Mouse (Mus musculus) liver (tissue): ENCODE data around the gene Ube2q2.
"Not testable (repeated sequence)": the region's sequence is repeated elsewhere in the genome, so short reads cannot be mapped to it uniquely, and the experiment has no call there.

Experiments
- DNase-seq: peaks from one replicate; pipeline ENCODE4 v3.0.0-alpha.2; 2020; ENCODE audit warnings: mixed read lengths

The Ube2q2 gene

GRCm38 (mm10) chr9:55148854-55149498 is at the start of gene Ube2q2:
Gene Ube2q2 (plus strand): TSS chr9:55148854.
- peak; percentile 85 for DNase-seq

GRCm38 (mm10) chr9:55101117-55101516 is 47.5 kb upstream of the Ube2q2 start:
- DNase-seq: no peak

GRCm38 (mm10) chr9:55102186-55102835 is 46.3 kb upstream of the Ube2q2 start:
- DNase-seq: no peak

GRCm38 (mm10) chr9:55102931-55103630 is 45.6 kb upstream of the Ube2q2 start:
- no peak for DNase-seq

GRCm38 (mm10) chr9:55110059-55110834 is 38.4 kb upstream of the Ube2q2 start:
- DNase-seq: peak; percentile 86

- not testable (repeated sequence) for DNase-seq
Measured at GRCm38 (mm10) chr9:55110835-55111217, 37.8 kb upstream of the Ube2q2 start.

GRCm38 (mm10) chr9:55114752-55115151 is 33.9 kb upstream of the Ube2q2 start:
- DNase-seq: no peak

GRCm38 (mm10) chr9:55117293-55118055 is 31.2 kb upstream of the Ube2q2 start:
- DNase-seq: no peak

- DNase-seq: no peak
Measured at GRCm38 (mm10) chr9:55122586-55122985, 26.1 kb upstream of the Ube2q2 start.

- no peak for DNase-seq
Measured at GRCm38 (mm10) chr9:55125735-55126134, 22.9 kb upstream of the Ube2q2 start.

- DNase-seq: no peak
Measured at GRCm38 (mm10) chr9:55126295-55126694, 22.4 kb upstream of the Ube2q2 start.

- no peak for DNase-seq
Measured at GRCm38 (mm10) chr9:55131851-55132250, 16.8 kb upstream of the Ube2q2 start.

GRCm38 (mm10) chr9:55136576-55136975 is 12.1 kb upstream of the Ube2q2 start:
- DNase-seq: no peak

- DNase-seq: no peak
Measured at GRCm38 (mm10) chr9:55137112-55137511, 11.5 kb upstream of the Ube2q2 start.

- no peak for DNase-seq
Measured at GRCm38 (mm10) chr9:55139958-55140357, 8.7 kb upstream of the Ube2q2 start.

GRCm38 (mm10) chr9:55149499-55150278 is 1.0 kb downstream of the Ube2q2 start:
- peak; percentile 68 for DNase-seq

GRCm38 (mm10) chr9:55150279-55150726 is 1.6 kb downstream of the Ube2q2 start:
- DNase-seq: peak; percentile 45

GRCm38 (mm10) chr9:55151096-55151495 is 2.4 kb downstream of the Ube2q2 start:
- DNase-seq: peak; percentile 13

- no peak for DNase-seq
Measured at GRCm38 (mm10) chr9:55152935-55153334, 4.3 kb downstream of the Ube2q2 start.

GRCm38 (mm10) chr9:55170655-55171412 is 22.2 kb downstream of the Ube2q2 start:
- DNase-seq: no peak
